9 mouse cellular contexts compared by ENCODE assay signal in the genomic region with DNA sequence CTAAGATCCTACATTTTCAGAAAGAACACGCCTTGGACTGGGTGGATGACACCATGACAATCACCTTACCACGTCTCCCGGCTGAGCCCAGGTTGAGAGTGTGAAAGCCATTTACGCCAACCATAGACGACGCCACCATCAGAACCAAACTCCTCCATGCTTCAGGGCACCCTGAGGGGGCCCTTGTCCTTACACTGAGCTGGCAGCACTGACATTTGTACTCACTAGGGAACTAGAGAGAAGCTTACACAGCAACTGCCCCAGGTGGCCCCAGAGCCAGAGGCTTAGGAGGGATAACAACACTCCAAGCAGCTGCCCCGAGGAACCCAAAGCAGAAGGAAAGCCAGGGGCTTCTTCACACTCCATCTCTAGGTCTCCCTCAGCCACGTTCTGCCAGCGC. TPM values are rescaled to one million over a fixed set of nuclear protein-coding genes. Genes with fewer than 3 reads are reported as not detected.
DNase-seq lines count a peak whose midpoint lies in the region; ATAC-seq and TF ChIP-seq lines count a peak whose summit lies in the region.
"Had no signal": no experiment of that assay in that cellular context is flagged by ENCODE, and none has a peak within 500 bp of the region (broad histone marks: within the 10 kb centered on the region; RNA-seq: fewer than 3 reads in every experiment).

No protein-coding gene starts in this region.

- 26% methylated on average over 9 of the region's 9 CpGs for WGBS in heart, embryonic 12.5 days
- WGBS in limb, embryonic 13.5 days: 61% methylated on average over 9 of the region's 9 CpGs
- WGBS in cerebellum, adult 2 months: 65% methylated on average over 9 of the region's 9 CpGs

- no peak for TF ChIP-seq POLR2A in cerebellum, adult 2 months (IDR thresholded peaks at IDR 0.05; ENCODE audit: borderline replicate concordance, insufficient read depth, low read length)

- intact Hi-C loops in heart, postnatal 36 days (cut with DNase I): no loop called here

- peak overlapping the region; percentile 94 for H3K4me3 ChIP-seq in heart, embryonic 12.5 days
- 0 out of 2 replicates have a peak overlapping the region, but pooled peaks have one; percentile 79 for H3K4me3 ChIP-seq in limb, embryonic 13.5 days
- H3K4me3 ChIP-seq in cerebellum, adult 2 months (replicated peaks; ENCODE audit: insufficient read depth, low read depth, low read length): no peak overlapping the region

- H3K4me1 ChIP-seq in heart, embryonic 12.5 days (replicated peaks): peaks cover 57% of the 10 kb centered on the region
- peaks cover 51% of the 10 kb centered on the region for H3K4me1 ChIP-seq in limb, embryonic 13.5 days
- H3K4me1 ChIP-seq in cerebellum, adult 2 months (ENCODE audit: control insufficient read depth, insufficient read depth, low read length): peaks cover 9% of the 10 kb centered on the region; the same call in 1 of the 2 replicates

- ATAC-seq in heart, embryonic 12.5 days (ENCODE audit: insufficient number of reproducible peaks, low FRiP score): no peak
- ATAC-seq in limb, embryonic 13.5 days (ENCODE audit: low FRiP score, low read depth): no peak

- no peak for TF ChIP-seq CTCF in cerebellum, adult 2 months (IDR thresholded peaks at IDR 0.05; ENCODE audit: borderline replicate concordance, insufficient read depth, low read depth, low read length)

- H3K9ac ChIP-seq in heart, embryonic 12.5 days: peak overlapping the region; percentile 100
- peak overlapping the region; percentile 20; the same call in 1 of the 2 replicates for H3K9ac ChIP-seq in limb, embryonic 13.5 days

- peak overlapping the region; percentile 91 for H3K4me2 ChIP-seq in heart, embryonic 12.5 days
- H3K4me2 ChIP-seq in limb, embryonic 13.5 days (replicated peaks): peak overlapping the region; percentile 87

- H3K27ac ChIP-seq in heart, embryonic 12.5 days (ENCODE audit: poor library complexity, severe bottlenecking): peak overlapping the region; percentile 99
- no peak overlapping the region for H3K27ac ChIP-seq in limb, embryonic 13.5 days
- no peak overlapping the region for H3K27ac ChIP-seq in cerebellum, adult 2 months (ENCODE audit: insufficient read depth, low read length)

- peaks cover 27% of the 10 kb centered on the region for H3K36me3 ChIP-seq in heart, embryonic 12.5 days
- H3K36me3 ChIP-seq in limb, embryonic 13.5 days: peaks cover 41% of the 10 kb centered on the region

- no peaks in the 10 kb centered on the region for H3K27me3 ChIP-seq in heart, embryonic 12.5 days (replicated peaks)
- H3K27me3 ChIP-seq in limb, embryonic 13.5 days: no peaks in the 10 kb centered on the region
- no peaks in the 10 kb centered on the region for H3K27me3 ChIP-seq in cerebellum, adult 2 months (ENCODE audit: control insufficient read depth, insufficient read depth, low read length)

- H3K9me3 ChIP-seq in heart, embryonic 12.5 days (replicated peaks): no peaks in the 10 kb centered on the region
- H3K9me3 ChIP-seq in limb, embryonic 13.5 days: no peaks in the 10 kb centered on the region

- DNase-seq in heart, postnatal 36 days: no peak
- DNase-seq in retina, adult 2 months (ENCODE audit: low read depth, low spot score): peak; percentile 50
- no peak for DNase-seq in retina, postnatal 1 day
- no peak for DNase-seq in cerebellum, adult 2 months
- no peak for DNase-seq in ovary, postnatal 36 days (ENCODE audit: low spot score)
- no peak for DNase-seq in thymus, postnatal 10 days (ENCODE audit: low spot score in 2 of 2)
- DNase-seq: left cerebral cortex, postnatal 4 days had no signal

RNA-seq across cellular contexts. Expression of a gene that starts 3.1 kb away (rescaled TPM):
- 46.7 and 46.8 TPM in 2 replicates for polyA plus RNA-seq in heart, embryonic 12.5 days (2016; fragmentation: Nextera tagmentation; extraction: Ambion mirVana)
- 100 to 1,000 TPM; 207 TPM for total RNA-seq in heart, postnatal 36 days (2021)
- polyA plus RNA-seq in limb, embryonic 13.5 days (2015; fragmentation: Nextera tagmentation; extraction: Ambion mirVana): 16.9 and 17.1 TPM in 2 replicates
- polyA plus RNA-seq in cerebellum, adult 2 months (2012; rRNA removed): 31.1 and 31.3 TPM in 2 replicates

RNA-seq across cellular contexts. Expression of a gene that starts 23.9 kb away (rescaled TPM):
- polyA plus RNA-seq in heart, embryonic 12.5 days (2016; fragmentation: Nextera tagmentation; extraction: Ambion mirVana): 9.5 and 10.3 TPM in 2 replicates
- 1 to 10 TPM; 3.3 to 4.0 TPM for total RNA-seq in heart, postnatal 36 days (2021)
- 43.7 and 48.2 TPM in 2 replicates for polyA plus RNA-seq in limb, embryonic 13.5 days (2015; fragmentation: Nextera tagmentation; extraction: Ambion mirVana)
- 65.4 and 69.7 TPM in 2 replicates for polyA plus RNA-seq in cerebellum, adult 2 months (2012; rRNA removed)

RNA-seq across cellular contexts. Expression of a gene that starts 35.9 kb away (rescaled TPM):
- polyA plus RNA-seq in heart, embryonic 12.5 days (2016; fragmentation: Nextera tagmentation; extraction: Ambion mirVana): not detected in 2 replicates
- 1 to 10 TPM; 1.6 TPM for total RNA-seq in heart, postnatal 36 days (2021)
- not detected in 2 replicates for polyA plus RNA-seq in limb, embryonic 13.5 days (2015; fragmentation: Nextera tagmentation; extraction: Ambion mirVana)
- not detected in 2 replicates for polyA plus RNA-seq in cerebellum, adult 2 months (2012; rRNA removed)
- total RNA-seq: left cerebral cortex, postnatal 4 days had no signal

RNA-seq across cellular contexts. Expression of a gene that starts 36.0 kb away (rescaled TPM):
- 37.9 and 39.5 TPM in 2 replicates for polyA plus RNA-seq in heart, embryonic 12.5 days (2016; fragmentation: Nextera tagmentation; extraction: Ambion mirVana)
- total RNA-seq in heart, postnatal 36 days (2021): 10 to 100 TPM; 27.6 to 32.1 TPM
- polyA plus RNA-seq in limb, embryonic 13.5 days (2015; fragmentation: Nextera tagmentation; extraction: Ambion mirVana): 57.7 and 62.1 TPM in 2 replicates
- polyA plus RNA-seq in cerebellum, adult 2 months (2012; rRNA removed): 24.1 and 24.2 TPM in 2 replicates

RNA-seq across cellular contexts. Expression of a gene that starts 56.0 kb away (rescaled TPM):
- 15.0 and 16.4 TPM in 2 replicates for polyA plus RNA-seq in heart, embryonic 12.5 days (2016; fragmentation: Nextera tagmentation; extraction: Ambion mirVana)
- total RNA-seq in heart, postnatal 36 days (2021): 10 to 100 TPM; 51.5 to 65.1 TPM
- polyA plus RNA-seq in limb, embryonic 13.5 days (2015; fragmentation: Nextera tagmentation; extraction: Ambion mirVana): 34.5 and 35.5 TPM in 2 replicates
- 69.4 and 71.7 TPM in 2 replicates for polyA plus RNA-seq in cerebellum, adult 2 months (2012; rRNA removed)
